In genomic region chr14:36691018-36691417, GRCm38 (mm10) we compare ENCODE assay signal across 17 mouse cellular contexts.
"Had no signal": no experiment of that assay in that cellular context is flagged by ENCODE, and none has a peak within 500 bp of the region (broad histone marks: within the 10 kb centered on the region; RNA-seq: fewer than 3 reads in every experiment).

No protein-coding gene starts in this region.

- H3K27ac ChIP-seq: intestine, embryonic 15.5 days; kidney, embryonic 15.5 days; limb, embryonic 10.5 days; limb, embryonic 13.5 days; macrophage; midbrain, embryonic 13.5 days; neural tube, embryonic 13.5 days had no signal

- H3K36me3 ChIP-seq: intestine, embryonic 15.5 days; kidney, embryonic 15.5 days; limb, embryonic 10.5 days; limb, embryonic 13.5 days; midbrain, embryonic 13.5 days; neural tube, embryonic 13.5 days had no signal

- H3K4me1 ChIP-seq: intestine, embryonic 15.5 days; kidney, embryonic 15.5 days; limb, embryonic 10.5 days; limb, embryonic 13.5 days; midbrain, embryonic 13.5 days; neural tube, embryonic 13.5 days had no signal

- H3K4me2 ChIP-seq: intestine, embryonic 15.5 days; kidney, embryonic 15.5 days; limb, embryonic 13.5 days; lung, embryonic 14.5 days; midbrain, embryonic 13.5 days; neural tube, embryonic 13.5 days had no signal

- H3K9me3 ChIP-seq: intestine, embryonic 15.5 days; kidney, embryonic 15.5 days; limb, embryonic 10.5 days; limb, embryonic 13.5 days; midbrain, embryonic 13.5 days; neural tube, embryonic 13.5 days had no signal

- DNase-seq: kidney, adult 11 months; kidney, adult 8-10 months; kidney, postnatal 10 days; kidney, postnatal 36 days; lung, embryonic 14.5 days; retina, postnatal 1 day; thymus, postnatal 36 days had no signal

- H3K9ac ChIP-seq: intestine, embryonic 15.5 days; kidney, embryonic 15.5 days; limb, embryonic 13.5 days; lung, embryonic 14.5 days; midbrain, embryonic 13.5 days; neural tube, embryonic 13.5 days had no signal

- H3K27me3 ChIP-seq: intestine, embryonic 15.5 days; kidney, embryonic 15.5 days; limb, embryonic 13.5 days; midbrain, embryonic 13.5 days; neural tube, embryonic 13.5 days had no signal

- H3K4me3 ChIP-seq: intestine, embryonic 15.5 days; kidney, embryonic 15.5 days; limb, embryonic 10.5 days; limb, embryonic 13.5 days; midbrain, embryonic 13.5 days; myocyte; neural tube, embryonic 13.5 days had no signal

- ATAC-seq: intestine, embryonic 15.5 days; lung, postnatal 0 days; midbrain, embryonic 13.5 days; midbrain, embryonic 16.5 days had no signal
